Mouse (Mus musculus) embryonic fibroblast, embryonic 13.5 days (primary cell): ENCODE data around the gene H2-T23.
"Not testable (repeated sequence)": the region's sequence is repeated elsewhere in the genome, so short reads cannot be mapped to it uniquely, and the experiment has no call there.

ENCODE experiments used
- CTCF ChIP-seq: IDR thresholded peaks from 2 replicates; pipeline ENCODE4 v1.5.1; 2011; ENCODE audit warnings: mild to moderate bottlenecking, control low read depth, low read length, moderate library complexity, borderline replicate concordance; ENCODE audit not compliant: insufficient read depth
- POLR2A ChIP-seq: IDR thresholded peaks from 2 replicates; pipeline ENCODE4 v1.6.1; 2011; ENCODE audit warnings: low read depth, mild to moderate bottlenecking, control low read depth, low read length, moderate library complexity

DNA sequence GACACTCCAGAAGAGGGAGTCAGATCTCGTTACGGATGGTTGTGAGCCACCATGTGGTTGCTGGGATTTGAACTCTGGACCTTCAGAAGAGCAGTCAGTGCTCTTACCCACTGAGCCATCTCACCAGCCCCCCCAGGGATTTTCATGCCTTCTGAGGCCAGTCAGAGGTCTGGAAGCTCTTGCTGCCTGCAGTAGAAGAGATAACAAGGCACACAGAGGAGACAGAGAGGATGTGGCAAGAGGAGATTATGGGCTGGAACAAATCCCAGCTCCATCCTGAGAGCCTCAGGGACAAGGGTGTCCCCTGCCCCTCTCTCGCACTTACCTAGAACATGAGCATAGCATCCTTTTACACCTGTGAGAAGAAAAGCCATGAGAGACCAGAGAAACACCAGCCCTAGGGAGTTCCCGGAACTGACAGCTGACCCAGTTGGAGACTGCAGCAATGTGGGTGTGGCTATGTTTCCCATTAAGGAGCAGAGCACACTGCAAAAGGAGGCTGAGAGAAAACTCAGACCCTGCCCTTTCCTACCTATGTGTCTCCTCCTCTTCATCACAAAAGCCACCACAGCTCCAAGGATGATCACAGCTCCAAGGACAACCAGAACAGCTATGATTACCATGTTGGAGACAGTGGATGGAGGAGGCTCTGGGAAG lies 2.5 kb downstream of the H2-T23 start:
- not testable (repeated sequence) for TF ChIP-seq POLR2A, CTCF
